Mouse (Mus musculus): Measurements from ENCODE around the gene Gm42957.
"Not testable (repeated sequence)": the region's sequence is repeated elsewhere in the genome, so short reads cannot be mapped to it uniquely, and the experiment has no call there.

Gene Gm42957

DNA sequence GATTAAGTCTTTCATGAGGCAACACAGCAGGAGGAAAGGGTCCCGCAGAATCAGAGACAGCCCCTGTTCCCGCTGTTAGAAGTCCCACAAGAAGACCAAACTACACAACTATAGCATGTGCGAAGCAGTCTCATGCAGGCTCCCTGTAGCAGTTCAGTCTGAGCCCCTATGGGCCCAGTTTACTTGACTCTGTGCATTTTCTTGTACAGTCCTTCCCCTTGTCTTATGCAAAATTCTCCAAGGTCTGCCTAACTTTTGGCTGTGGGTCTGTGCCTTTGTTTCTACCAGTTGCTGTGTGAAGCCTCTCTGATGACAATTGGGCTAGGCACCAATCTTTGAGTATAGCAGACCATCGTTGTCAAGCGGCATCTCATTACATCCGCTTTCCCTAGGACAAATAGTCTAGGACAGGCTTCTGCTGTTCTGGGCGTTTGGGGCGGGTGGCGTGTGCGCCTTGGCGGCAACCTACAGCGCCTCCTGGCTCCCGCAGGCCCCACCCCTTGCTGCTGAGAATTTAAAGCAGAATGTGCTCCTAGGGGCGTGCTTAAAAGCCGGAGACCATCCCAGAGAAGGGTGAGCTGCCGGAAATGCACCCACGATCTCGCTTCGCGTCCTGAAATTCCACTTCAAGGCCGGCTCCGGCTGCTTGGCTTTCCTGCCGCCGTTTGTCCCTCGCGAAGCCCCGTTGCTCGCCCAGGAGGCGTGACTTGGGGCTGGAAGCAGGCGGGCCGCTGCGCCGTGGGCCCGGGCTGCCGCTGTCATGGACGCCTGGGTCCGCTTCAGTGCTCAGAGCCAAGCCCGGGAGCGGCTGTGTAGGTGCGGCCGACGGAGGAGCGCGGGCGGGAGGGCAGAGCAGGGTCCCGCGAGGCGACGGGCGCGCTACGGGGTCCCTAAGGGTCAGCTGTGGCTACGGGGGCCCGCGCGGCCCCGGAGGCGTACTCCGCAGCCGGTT, at the start of gene Gm42957, which contains the start of gene Pex11b:
Gm42957 (plus strand) TSS at position 547 of the 952 bp plus-strand sequence.
Pex11b (plus strand) TSS at position 449 of the 952 bp plus-strand sequence.
- in situ Hi-C loops (cut with MboI, MseI) = no loop called here

DNA sequence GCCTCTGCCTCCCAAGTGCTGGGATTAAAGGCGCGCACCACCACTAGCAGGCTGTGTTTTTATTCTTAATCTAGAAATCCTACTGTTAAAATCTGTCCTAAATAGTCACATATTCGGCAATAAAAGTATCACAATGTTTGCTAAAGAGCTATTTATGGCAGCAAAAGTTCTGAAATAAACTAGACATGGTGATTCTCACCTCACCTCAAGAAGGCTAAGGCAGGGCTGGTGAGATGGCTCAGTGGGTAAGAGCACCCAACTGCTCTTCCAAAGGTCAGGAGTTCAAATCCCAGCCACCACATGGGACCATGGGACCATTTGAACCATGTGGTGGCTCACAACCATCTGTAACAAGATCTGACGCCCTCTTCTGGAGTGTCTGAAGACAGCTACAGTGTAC, 44.6 kb upstream of the Gm42957 start:
- in situ Hi-C loops (cut with MboI, MseI) = no loop called here

DNA sequence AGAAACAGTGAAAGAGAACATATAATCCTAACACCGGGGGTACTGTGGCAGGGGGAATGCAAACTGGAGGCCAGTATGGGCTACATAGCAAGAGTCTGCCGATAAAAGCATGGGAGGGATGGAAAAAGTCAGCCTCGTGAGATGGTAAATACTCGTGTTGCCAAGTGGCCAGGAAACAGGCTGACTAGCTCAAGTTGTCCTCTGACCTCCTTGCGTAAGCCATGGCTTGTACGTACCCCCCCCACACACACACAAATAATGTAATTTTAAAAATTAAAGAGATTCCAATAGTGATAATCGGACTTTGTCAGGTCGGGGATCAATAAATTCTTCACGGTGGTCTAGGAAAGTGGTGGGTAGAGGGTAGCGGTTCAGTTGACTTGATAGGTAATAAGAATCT, 41.9 kb upstream of the Gm42957 start:
- in situ Hi-C loops (cut with MboI, MseI) = no loop called here

DNA sequence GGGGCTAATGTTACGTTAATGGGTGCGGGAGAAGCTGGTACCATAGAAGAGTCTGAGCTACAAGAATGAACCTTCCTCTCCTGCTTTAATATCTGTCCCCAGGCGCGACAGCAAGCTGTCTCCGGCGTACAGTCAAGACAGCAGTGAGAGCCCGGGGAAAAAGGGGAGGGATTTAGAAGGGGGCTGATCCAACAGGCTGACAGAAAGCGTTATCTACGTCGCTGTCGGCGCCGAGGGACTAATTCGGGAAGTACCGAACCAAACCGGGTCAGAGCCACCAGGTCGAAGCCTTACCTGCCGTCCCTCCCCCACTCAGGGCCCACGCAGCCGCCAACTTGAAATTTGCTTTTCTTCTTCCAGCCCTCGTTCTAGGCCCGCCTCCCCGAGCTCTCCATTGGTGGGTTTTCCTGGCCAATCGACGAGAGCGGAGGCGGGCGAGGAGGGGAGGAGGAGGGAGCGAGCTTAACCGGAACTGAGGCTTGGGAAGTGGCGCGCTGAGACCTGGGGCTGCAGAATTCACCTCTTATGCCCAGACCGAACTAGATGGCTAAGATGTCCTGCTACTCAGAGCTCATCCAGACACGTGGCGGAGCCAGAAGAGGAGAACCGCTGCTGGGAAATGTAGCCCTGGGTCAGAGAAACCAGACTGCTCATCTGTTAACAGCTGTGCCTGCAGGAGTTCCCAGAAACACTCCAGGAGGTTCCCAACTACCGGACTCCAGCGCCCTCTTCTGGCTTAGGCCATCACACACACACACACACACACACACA, 41.3 kb upstream of the Gm42957 start, which contains the start of gene Polr3gl:
Polr3gl (minus strand) TSS at position 392 of the 771 bp plus-strand sequence.
- in situ Hi-C loops (cut with MboI, MseI) = no loop called here

DNA sequence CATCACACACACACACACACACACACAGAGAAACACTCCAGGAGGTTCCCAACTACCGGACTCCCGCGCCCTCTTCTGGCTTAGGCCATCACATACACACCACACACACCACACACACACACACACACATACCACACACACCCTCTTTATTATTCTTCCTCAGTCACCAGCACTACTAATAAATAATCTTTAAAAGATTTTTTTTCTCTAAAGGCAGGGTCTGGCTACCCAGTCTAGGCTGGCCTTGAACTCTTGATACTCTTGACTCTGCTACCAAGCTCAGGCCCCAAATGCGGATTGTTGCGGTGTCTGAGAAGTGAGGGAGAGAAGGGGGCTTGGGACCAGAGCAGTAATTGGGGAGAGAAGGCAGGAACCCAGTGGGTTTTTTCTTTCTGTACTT, 40.4 kb upstream of the Gm42957 start:
- in situ Hi-C loops (cut with MboI, MseI) = no loop called here

DNA sequence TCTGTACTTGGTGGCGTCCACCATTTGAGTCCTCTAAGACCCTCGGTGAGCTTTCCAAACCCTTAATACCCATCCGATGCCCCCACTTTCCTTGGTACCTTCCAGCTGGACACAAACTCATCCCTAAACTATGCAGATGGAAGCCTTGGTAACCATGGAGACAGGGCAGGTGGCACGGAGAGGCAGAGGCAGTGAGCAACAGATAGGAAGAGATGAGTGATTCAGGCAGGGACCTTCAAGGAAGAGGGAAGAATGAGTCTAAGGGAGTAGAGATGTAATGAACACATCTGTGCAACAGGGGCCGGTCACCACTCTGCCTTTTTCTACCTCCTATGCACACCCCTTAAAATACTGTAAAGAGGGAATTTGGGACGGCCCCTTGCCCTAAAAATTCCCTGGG, 39.6 kb upstream of the Gm42957 start:
- in situ Hi-C loops (cut with MboI, MseI) = no loop called here

DNA sequence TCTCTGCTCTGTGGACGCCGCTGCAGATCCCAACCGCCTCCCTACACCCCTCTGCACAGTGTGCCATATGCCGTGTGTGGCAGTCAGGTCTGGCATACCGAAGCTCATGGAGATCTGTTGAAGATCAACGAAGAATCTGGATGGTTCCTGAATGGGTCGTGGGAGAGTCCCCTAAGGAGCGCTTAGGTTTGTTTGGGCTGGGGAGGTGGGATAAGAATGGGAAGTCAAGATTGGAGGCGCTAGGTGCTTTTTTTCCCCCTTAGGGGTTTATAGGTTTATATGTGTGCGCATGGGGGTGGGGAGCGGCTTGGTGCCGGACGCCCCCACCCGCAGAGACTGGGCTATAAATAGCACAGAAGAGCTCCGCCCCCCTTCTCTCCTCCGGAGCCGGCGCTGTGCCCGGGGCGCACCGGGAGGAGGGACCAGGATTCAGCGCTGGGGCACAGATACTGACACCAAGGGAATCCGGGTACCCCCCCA, 39.0 kb upstream of the Gm42957 start, which contains the start of gene Ankrd34a:
Ankrd34a (plus strand) TSS at position 409 of the 480 bp plus-strand sequence.
- in situ Hi-C loops (cut with MboI, MseI) = no loop called here

DNA sequence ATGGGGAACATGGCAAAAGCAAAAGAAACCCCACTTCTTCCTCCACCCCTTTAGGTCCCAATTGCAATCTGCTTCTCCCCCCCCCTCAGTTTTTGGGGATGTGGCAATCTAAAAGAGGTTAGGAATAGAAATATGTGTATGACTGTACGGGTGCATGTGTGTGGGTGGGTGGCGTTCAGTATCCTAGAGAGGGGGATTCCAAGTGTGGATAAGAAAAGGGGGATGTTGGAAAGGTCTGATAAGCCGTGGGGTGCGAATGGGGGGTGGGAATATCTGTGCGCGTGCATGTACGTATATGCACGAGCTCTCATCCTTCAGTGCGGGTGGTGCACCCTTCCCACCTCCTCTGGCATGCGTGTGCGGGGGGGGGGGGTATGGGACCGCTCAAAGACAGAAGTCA, 38.4 kb upstream of the Gm42957 start:
- in situ Hi-C loops (cut with MboI, MseI) = no loop called here

DNA sequence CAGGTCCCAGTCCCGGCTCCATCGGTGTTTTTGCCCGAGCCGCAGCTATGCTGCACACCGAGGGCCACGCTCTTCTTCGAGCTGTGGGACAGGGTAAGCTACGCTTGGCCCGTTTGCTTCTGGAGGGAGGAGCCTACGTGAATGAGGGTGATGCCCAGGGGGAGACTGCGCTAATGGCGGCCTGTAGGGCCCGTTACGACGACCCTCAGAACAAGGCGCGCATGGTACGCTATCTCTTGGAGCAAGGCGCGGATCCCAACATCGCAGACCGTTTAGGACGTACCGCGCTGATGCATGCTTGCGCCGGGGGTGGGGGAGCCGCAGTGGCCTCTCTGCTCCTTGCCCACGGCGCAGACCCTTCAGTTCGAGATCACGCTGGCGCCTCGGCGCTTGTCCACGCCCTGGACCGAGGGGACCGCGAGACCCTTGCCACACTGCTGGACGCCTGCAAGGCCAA, 37.8 kb upstream of the Gm42957 start:
- in situ Hi-C loops (cut with MboI, MseI) = no loop called here

DNA sequence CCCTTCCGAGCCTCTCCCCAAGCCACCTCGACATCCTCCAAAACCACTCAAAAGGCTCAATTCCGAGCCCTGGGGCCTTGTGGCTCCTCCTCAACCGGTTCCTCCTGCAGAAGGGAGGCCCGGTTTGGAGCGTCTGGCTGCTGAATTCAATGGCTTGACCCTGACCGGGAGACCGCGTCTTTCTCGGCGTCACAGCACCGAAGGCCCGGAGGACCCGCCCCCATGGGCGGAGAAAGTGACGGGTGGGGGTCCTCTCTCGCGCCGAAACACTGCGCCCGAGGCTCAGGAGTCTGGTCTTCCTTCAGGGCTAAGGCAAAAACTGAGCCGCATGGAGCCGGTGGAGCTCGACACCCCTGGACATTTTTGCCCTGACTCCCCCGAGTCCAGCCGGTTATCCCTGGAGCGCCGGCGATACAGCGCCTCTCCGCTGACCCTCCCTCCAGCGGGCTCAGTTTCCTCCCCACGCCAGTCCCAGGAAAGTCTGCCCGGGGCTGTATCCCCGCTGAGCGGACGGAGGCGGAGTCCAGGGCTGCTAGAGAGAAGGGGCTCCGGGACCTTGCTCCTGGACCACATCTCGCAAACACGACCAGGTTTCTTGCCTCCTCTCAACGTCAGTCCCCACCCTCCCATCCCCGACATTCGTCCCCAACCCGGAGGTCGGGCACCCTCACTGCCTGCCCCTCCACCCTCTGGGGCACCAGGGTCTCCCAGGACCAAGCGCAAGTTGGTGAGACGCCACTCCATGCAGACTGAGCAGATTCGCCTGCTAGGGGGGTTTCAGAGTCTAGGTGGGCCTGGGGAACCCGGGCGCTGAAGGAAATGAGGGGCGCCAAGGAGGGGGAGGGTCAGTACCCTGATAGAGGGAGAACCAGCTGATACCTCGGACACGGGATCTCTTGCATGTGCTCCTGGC, 36.9 kb upstream of the Gm42957 start:
- in situ Hi-C loops (cut with MboI, MseI) = no loop called here

DNA sequence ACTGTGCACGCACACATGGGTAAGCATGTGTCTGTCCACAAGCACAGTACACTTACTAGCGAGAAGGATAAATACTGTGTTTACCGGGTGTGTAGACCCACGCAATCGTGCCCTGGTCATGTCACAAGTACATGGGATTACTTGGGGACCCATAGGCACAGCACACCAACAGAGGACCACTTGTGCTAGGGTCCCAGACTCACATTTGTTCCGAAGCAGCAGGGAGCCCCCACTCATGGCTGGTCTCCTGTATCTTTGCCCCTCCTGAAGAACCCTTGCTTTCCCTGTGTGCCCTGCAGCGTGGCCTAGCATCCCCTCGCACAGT, 36.2 kb upstream of the Gm42957 start:
- in situ Hi-C loops (cut with MboI, MseI) = no loop called here

DNA sequence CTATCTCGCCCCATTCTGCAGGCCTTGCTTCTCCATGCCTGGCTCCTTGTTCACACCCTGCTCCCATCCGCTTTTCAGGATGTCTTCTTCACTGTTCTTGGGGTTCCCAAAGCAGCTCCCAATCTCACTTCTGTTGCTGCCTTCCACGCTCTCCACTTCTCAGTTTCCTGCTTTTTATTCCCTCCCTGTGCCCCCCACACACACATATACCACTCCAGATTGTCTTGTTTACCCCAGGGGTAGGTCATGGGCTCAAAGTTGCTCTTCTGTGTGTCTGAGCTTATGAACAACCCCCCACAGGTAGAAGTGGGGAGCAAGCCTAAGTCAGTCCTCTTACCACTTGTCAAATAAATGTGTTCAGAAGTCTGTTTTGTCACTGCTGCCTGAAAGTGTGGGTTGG, 35.9 kb upstream of the Gm42957 start:
- in situ Hi-C loops (cut with MboI, MseI) = no loop called here

DNA sequence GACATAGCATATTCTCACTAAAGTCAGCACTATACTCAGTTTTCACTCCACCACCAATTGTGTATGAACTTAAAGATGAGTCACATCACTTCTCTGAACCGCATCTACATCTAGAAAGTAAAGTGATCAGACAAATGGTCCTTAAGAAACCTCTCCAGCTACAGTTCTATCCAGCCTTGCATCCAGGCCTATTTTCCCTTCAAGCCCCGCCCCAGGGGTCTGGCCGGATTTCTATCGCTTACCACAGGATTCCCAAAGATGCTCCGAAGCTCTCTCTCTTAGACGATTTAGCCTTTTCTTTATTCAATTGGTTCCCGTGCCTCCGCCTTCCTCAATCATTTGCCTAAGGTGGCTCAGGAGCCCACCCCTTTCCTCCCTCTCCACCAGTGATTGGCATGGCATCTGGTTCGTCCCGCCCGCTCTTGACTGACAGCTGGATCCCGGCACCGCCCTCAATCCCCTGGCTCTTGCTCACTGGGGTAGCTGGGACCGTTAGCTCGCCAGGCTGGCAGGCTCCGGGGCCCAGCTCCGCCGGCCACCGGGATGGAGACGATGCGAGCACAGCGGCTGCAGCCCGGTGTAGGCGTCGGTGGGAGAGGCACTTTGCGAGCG, 34.5 kb upstream of the Gm42957 start, which contains the start of gene Lix1l:
Lix1l (plus strand) TSS at position 511 of the 612 bp plus-strand sequence.
- in situ Hi-C loops (cut with MboI, MseI) = no loop called here

DNA sequence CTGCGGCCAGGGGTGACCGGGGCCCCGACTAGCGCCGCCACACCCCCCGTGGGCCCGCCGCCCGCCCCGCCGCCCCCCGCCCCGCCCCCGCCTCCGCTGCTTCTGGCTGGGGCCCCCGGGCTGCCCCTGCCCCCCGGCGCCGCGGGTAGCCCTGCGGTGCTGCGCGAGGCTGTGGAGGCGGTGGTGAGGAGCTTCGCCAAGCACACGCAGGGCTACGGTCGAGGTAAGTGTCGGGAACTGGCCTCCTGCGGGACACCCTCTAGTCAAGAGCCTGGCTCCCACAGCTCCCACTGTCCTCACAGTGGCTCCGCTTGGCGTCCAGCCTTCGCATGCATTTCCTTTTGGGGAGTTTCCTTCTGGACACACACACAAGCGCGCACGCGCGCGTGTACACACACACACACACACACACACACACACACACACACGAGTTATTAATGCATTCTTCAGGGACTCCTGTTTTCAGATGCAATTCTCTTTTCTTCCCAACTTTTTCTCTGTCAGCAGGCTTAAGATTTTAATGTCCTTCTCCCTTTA, 34.0 kb upstream of the Gm42957 start:
- in situ Hi-C loops (cut with MboI, MseI) = no loop called here

DNA sequence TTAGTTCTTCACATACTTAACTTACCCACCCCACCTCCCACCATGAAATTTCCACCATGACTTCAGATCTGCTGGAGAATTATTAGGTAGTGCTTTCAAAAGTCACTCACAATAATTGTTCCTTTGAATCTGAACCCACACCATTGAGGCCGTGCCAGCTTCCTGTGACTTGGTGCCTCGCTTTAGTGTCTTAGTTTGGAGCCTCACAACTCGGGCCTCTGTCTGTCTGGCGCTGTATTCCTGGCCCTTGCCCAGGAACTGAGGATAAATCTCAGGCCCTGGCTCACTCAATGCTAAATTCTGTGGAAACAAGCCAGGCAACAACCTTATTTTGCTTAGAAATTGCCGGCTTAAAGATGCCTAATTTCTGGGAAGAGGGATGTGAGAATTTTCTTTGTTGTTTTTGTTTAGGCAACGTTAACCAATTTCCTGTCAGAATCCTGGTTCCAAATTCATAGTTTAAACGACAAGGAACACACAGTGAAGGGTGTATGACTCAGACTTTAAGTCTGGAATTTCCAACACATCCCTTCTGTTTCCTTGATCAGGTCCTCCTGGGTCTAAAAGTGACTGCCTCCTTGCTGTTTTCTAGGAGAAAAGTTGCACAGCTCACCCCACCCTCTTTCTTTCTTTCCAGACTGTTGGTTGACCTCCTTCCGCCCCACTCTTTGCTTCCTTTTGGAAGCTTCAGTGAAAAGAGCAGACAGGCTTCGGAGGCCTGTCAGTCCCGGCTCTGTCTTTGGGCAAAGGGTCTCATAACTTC, 33.2 kb upstream of the Gm42957 start:
- in situ Hi-C loops (cut with MboI, MseI) = no loop called here

DNA sequence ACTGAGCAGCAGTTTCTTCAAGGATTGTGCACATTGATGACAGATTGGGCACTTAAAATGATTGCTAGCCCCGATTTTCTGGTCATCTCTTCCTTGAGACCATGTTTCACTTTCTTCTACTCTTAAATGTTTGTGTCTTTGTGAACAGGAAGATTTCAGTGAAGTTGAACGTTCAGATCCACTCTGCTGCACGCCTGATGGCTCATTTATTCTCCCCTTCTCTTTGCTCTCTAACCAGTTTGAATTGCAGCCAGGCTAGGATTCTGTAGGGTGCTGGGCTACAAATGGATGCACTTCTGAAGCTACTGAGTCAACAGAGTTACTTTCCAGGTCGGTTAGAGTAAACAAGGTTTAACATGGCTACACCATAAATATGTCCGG, 32.6 kb upstream of the Gm42957 start:
- in situ Hi-C loops (cut with MboI, MseI) = no loop called here

DNA sequence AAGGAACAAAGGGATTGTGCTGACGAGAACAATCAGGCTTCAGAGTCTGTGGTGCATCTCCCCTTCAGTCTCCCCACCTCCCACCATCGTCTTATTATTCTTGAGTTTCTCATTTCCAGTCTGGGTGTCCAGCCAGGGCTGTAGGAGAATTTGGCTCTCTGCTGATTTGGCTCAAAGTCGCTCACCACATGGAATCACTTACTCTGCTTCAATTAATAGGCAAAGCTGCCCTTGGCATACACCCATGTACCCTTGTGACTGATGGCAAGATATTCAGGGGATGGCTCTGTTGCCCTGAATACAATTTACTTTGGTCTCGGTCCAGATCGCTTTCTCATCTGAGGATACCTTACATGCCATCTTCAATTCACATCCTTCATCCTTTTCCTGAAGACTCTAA, 32.0 kb upstream of the Gm42957 start:
- in situ Hi-C loops (cut with MboI, MseI) = no loop called here

DNA sequence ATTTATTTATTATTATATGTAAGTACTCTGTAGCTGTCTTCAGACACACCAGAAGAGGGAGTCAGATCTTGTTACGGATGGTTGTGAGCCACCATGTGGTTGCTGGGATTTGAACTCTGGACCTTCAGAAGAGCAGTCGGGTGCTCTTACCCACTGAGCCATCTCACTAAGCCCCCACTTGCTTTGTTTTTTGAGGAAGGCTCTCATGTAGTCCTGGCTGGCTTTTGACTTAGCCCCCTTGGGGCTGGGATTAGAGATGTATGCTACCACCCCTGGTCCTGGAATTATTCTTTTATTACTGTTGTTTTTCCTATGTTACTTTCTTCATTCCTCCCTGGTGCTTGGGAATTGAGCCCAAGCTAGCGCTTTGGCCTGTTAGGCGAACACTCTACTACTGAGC, 29.3 kb upstream of the Gm42957 start:
- in situ Hi-C loops (cut with MboI, MseI) = not testable (repeated sequence)

DNA sequence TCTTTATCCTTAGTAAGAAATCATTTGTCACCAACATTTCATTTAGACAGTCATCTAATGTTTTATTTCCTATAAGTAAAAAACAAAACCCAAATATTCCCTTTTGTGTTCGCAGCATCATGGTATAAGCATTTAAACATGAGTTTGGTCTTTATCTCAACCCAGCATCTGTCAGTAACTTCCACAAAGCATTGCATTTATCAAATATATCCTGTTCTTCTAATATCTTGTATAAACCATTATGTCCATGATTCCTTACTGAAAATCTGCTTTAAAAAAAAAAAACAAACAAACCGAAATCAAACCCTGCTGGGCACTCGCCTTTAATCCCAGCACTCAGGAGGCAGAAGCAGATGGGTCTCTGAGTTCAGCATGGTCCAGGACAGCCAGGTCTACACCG, 28.7 kb upstream of the Gm42957 start:
- in situ Hi-C loops (cut with MboI, MseI) = no loop called here

DNA sequence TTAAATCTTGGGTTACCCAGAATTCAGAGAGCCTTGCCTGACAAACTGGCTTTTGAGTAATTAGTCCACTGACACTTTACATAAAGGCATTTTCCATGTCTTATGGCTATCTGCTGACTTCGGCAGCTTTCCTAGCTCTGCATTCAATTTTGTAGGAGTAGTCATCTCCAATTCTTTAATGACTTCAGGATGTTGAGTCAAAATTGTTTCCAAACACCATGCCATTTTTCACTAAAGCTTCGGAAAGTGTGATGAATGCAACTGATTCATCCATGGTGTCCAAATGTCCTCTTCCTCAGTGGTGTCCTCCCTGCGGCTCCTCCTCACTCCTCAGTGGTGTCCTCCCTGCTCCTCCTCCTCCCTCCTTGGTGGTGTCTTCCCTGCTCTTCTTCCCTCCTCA, 17.3 kb upstream of the Gm42957 start:
- in situ Hi-C loops (cut with MboI, MseI) = no loop called here

All from T-helper 2 cell (primary cell).